Mouse (Mus musculus) hindbrain, postnatal 0 days (tissue): ENCODE measurements at regions not wholly inside any gene's neighbourhood (a gene's known extent, or its start where the extent isn't known, plus 50 kb on each side); places are given as distances from the start of the nearest gene placed in this dataset.

Source experiments
- ATAC-seq: fragments of 200-750 bp; cut with Nextera tagmentation; 2 replicates; pipeline ENCODE4 v1.8.0; 2017; ENCODE audit warnings: mild to moderate bottlenecking, moderate TSS enrichment, moderate library complexity
- DNase-seq: peaks from one replicate; pipeline ENCODE4 v3.0.0-alpha.2; 2015; ENCODE audit warnings: low spot score
- H3K27ac ChIP-seq: fragments of 300-500 bp; sonication (generic); 2 replicates; pipeline ENCODE4 v1.5.1; 2014; ENCODE audit warnings: mild to moderate bottlenecking
- H3K27me3 ChIP-seq: fragments of 300-500 bp; sonication (generic); 2 replicates; pipeline ENCODE4 v1.6.1; 2014; ENCODE audit warnings: low read length, mixed read lengths; ENCODE audit not compliant: insufficient read depth
- H3K36me3 ChIP-seq: fragments of 300-500 bp; sonication (generic); 2 replicates; pipeline ENCODE4 v1.6.1; 2014; ENCODE audit warnings: low read length, mixed read lengths; ENCODE audit not compliant: insufficient read depth
- H3K4me1 ChIP-seq: fragments of 300-500 bp; sonication (generic); 2 replicates; pipeline ENCODE4 v1.6.1; 2014; ENCODE audit warnings: antibody characterized with exemption, low read length, mixed read lengths; ENCODE audit not compliant: insufficient read depth
- H3K4me2 ChIP-seq: fragments of 300-500 bp; sonication (generic); 2 replicates; pipeline ENCODE4 v1.6.1; 2014; ENCODE audit warnings: low read depth, mild to moderate bottlenecking, low read length, moderate library complexity, mixed read lengths
- H3K4me3 ChIP-seq: fragments of 300-500 bp; sonication (generic); 2 replicates; pipeline ENCODE4 v1.5.1; 2014; ENCODE audit warnings: low read length
- H3K9ac ChIP-seq: fragments of 300-500 bp; sonication (generic); replicated peaks from 2 replicates; pipeline ENCODE4 v1.6.1; 2014; ENCODE audit warnings: mild to moderate bottlenecking, low read length, moderate library complexity, mixed read lengths
- H3K9me3 ChIP-seq: fragments of 300-500 bp; sonication (generic); 2 replicates; pipeline ENCODE4 v1.6.1; 2016; ENCODE audit warnings: low read length, mixed read lengths
- CTCF ChIP-seq: IDR thresholded peaks from 2 replicates; pipeline ENCODE4 v1.5.1; 2016; ENCODE audit warnings: antibody characterized with exemption, control low read depth, low read depth
- WGBS: fragments of 180-500 bp; shearing (Covaris S2); extraction: QIAGEN DNeasy Blood & Tissue Kit; methylation state at CpG from one replicate; pipeline ENCODE4 v1.1.7; 2014; 5-methylcytosine and 5-hydroxymethylcytosine counted together

GRCm38 (mm10) chr4:47818371-47819159 lies 226.4 kb upstream of the Nr4a3 start:
- Histone ChIP-seq H3K9ac (no peak overlapping the region), H3K4me3 (no peak overlapping the region), H3K4me2 (no peak overlapping the region), H3K4me1 (no peaks in the 10 kb centered on the region), H3K27ac (no peak overlapping the region), H3K9me3 (no peaks in the 10 kb centered on the region), H3K36me3 (no peaks in the 10 kb centered on the region), H3K27me3 (no peaks in the 10 kb centered on the region)
- DNase-seq (no peak), ATAC-seq (no peak)
- 94% methylated on average over 18 of the region's 18 CpGs for WGBS
- TF ChIP-seq CTCF, result no peak

DNA sequence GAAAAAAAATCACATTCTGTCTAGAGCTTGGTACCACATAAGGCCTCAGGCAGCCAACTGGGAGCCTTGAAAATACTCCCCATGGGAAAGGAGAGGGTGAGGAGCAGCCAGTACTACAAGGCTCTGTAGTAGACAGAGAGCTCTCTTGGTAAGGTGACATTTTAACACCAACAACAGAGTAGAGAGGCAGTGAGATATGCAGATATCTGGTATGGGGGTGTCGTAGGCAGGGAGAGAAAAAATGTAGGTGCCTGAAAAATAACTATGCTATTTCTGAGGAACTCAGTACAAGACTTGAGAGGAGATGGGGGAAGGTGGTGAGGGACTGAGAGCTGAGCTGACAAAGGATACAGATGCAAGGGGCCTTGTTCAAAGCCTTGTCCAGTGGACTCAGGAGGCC lies 224.4 kb upstream of the Nr4a3 start:
- H3K9me3 ChIP-seq, result no peaks in the 10 kb centered on the region
- no peak overlapping the region for H3K4me3 ChIP-seq
- TF ChIP-seq CTCF, result no peak
- no peak overlapping the region for H3K4me2 ChIP-seq
- no peaks in the 10 kb centered on the region for H3K36me3 ChIP-seq
- no peaks in the 10 kb centered on the region for H3K4me1 ChIP-seq
- ATAC-seq, result no peak
- WGBS, result 100% methylated on average over 1 of the region's 1 CpGs
- DNase-seq, result no peak
- H3K27me3 ChIP-seq, result no peaks in the 10 kb centered on the region
- H3K27ac ChIP-seq, result no peak overlapping the region
- no peak overlapping the region for H3K9ac ChIP-seq

- no peaks in the 10 kb centered on the region for H3K27me3 ChIP-seq
- no peak overlapping the region for H3K4me3 ChIP-seq
- no peak for TF ChIP-seq CTCF
- no peak overlapping the region for H3K9ac ChIP-seq
- DNase-seq (no peak), ATAC-seq (no peak)
- no peak overlapping the region for H3K4me2 ChIP-seq
- no peaks in the 10 kb centered on the region for H3K9me3 ChIP-seq
- 78% methylated on average over 9 of the region's 9 CpGs for WGBS
- no peaks in the 10 kb centered on the region for H3K4me1 ChIP-seq
- no peak overlapping the region for H3K27ac ChIP-seq
- H3K36me3 ChIP-seq, result no peaks in the 10 kb centered on the region
Observed at GRCm38 (mm10) chr4:47823299-47823698, 221.7 kb upstream of the Nr4a3 start.

DNA sequence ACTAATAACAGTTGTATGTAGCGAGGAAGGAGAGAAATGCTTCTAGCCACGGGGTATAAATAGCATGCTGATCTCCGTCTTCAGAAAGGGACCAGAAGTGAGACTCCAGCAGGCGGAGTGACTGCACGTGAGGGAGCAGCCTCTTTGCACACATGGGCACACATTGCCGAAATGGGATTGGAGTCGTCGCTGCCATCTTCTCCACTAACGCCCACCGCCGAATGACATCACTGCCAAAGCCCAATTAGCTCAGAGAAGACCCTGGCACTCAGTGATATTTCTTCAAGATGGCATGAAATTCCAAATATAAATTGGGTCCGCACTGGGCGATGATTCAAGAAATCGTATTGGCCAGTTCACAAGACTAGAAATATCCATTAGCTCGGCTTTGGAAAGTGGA lies 220.9 kb upstream of the Nr4a3 start:
- no peak for ATAC-seq
- Histone ChIP-seq H3K9ac (no peak overlapping the region), H3K9me3 (no peaks in the 10 kb centered on the region), H3K27me3 (no peaks in the 10 kb centered on the region), H3K27ac (no peak overlapping the region), H3K4me1 (no peaks in the 10 kb centered on the region), H3K4me3 (no peak overlapping the region), H3K36me3 (no peaks in the 10 kb centered on the region), H3K4me2 (no peak overlapping the region)
- no peak for TF ChIP-seq CTCF
- 77% methylated on average over 15 of the region's 15 CpGs for WGBS
- DNase-seq, result peak; percentile 4

DNA sequence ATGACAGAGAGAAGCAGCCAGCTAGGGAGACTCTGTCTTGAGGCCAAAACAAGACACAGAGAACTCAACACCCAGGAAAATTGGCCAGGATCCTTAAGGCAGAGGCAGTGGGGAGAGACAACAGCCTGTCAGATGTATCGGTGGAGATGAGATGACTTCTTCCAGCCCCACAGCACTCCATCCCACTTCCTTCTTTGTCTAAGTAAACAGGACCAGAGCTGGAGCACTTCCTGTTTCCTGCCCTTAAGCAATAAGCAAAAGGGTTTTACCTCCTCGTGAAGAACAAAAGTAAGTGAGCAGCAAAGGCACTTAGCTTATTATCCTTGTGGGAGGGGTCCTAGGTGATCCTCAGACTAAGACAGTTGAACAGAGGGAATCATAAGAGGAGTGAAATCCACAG lies 212.0 kb upstream of the Nr4a3 start:
- Histone ChIP-seq H3K27ac (no peak overlapping the region), H3K9me3 (no peaks in the 10 kb centered on the region), H3K9ac (no peak overlapping the region), H3K36me3 (no peaks in the 10 kb centered on the region), H3K4me3 (no peak overlapping the region), H3K4me1 (no peaks in the 10 kb centered on the region), H3K27me3 (no peaks in the 10 kb centered on the region), H3K4me2 (no peak overlapping the region)
- ATAC-seq (no peak), DNase-seq (no peak)
- WGBS, result 77% methylated on average over 2 of the region's 2 CpGs
- TF ChIP-seq CTCF, result no peak

DNA sequence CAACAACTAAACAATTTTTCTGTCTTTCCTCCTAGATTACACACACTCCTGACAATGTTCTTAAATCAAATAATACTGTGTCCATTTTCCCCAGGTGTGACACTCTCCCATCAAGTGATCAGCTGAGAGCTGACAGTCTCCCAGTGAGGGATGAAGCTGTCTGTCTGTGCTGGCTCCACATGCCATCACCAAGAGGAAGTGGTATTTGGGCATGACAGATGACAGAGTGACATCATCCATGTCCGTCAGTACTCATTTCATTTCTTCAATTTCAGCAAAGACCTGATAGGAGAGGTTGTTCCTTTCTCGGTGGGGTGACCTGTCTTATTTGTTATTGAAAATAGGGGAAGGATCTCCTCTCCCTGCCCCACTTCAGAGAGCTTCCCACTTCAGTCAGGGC lies 206.5 kb upstream of the Nr4a3 start:
- 83% methylated on average over 2 of the region's 2 CpGs for WGBS
- Histone ChIP-seq H3K9ac (no peak overlapping the region), H3K27ac (no peak overlapping the region), H3K36me3 (no peaks in the 10 kb centered on the region), H3K4me3 (no peak overlapping the region), H3K27me3 (no peaks in the 10 kb centered on the region), H3K4me2 (no peak overlapping the region), H3K4me1 (no peaks in the 10 kb centered on the region), H3K9me3 (no peaks in the 10 kb centered on the region)
- TF ChIP-seq CTCF, result no peak
- ATAC-seq, result no peak
- no peak for DNase-seq

- TF ChIP-seq CTCF, result no peak
- Histone ChIP-seq H3K27ac (no peak overlapping the region), H3K4me1 (no peaks in the 10 kb centered on the region), H3K4me3 (no peak overlapping the region), H3K27me3 (no peaks in the 10 kb centered on the region), H3K9ac (no peak overlapping the region), H3K36me3 (no peaks in the 10 kb centered on the region), H3K4me2 (no peak overlapping the region), H3K9me3 (no peaks in the 10 kb centered on the region)
- 40% methylated on average over 3 of the region's 3 CpGs for WGBS
- ATAC-seq (no peak), DNase-seq (no peak)
Observed at GRCm38 (mm10) chr4:47842128-47842656, 202.8 kb upstream of the Nr4a3 start.
